Mouse (Mus musculus) midbrain, embryonic 14.5 days (tissue): ENCODE data around the gene Fndc3b. TPM values are rescaled to one million over a fixed set of nuclear protein-coding genes. Genes with fewer than 3 reads are reported as not detected.

Source experiments
- ATAC-seq: fragments of 200-750 bp; cut with Nextera tagmentation; 2 replicates; pipeline ENCODE4 v1.8.0; 2017; ENCODE audit warnings: moderate number of reproducible peaks, moderate library complexity; ENCODE audit not compliant: low FRiP score, low TSS enrichment
- DNase-seq: peaks from one replicate; pipeline ENCODE4 v3.0.0-alpha.2; 2015
- H3K27ac ChIP-seq: fragments of 300-500 bp; sonication (generic); replicated peaks from 2 replicates; pipeline ENCODE4 v1.5.1; 2014; ENCODE audit warnings: mild to moderate bottlenecking, low read depth, low read length, moderate library complexity
- H3K27me3 ChIP-seq: fragments of 300-500 bp; sonication (generic); 2 replicates; pipeline ENCODE4 v1.6.1; 2014; ENCODE audit warnings: low read length, control low read depth, mixed read lengths; ENCODE audit not compliant: control insufficient read depth, insufficient read depth
- H3K36me3 ChIP-seq: fragments of 300-500 bp; sonication (generic); 2 replicates; pipeline ENCODE4 v1.6.1; 2014; ENCODE audit warnings: low read length, control low read depth; ENCODE audit not compliant: control insufficient read depth, insufficient read depth
- H3K4me1 ChIP-seq: fragments of 300-500 bp; sonication (generic); 2 replicates; pipeline ENCODE4 v1.6.1; 2014; ENCODE audit warnings: mild to moderate bottlenecking, antibody characterized with exemption, low read length, control low read depth; ENCODE audit not compliant: control insufficient read depth, insufficient read depth
- H3K4me2 ChIP-seq: fragments of 300-500 bp; sonication (generic); 2 replicates; pipeline ENCODE4 v1.6.1; 2014; ENCODE audit warnings: mild to moderate bottlenecking, low read length, moderate library complexity
- H3K4me3 ChIP-seq: fragments of 300-500 bp; sonication (generic); replicated peaks from 2 replicates; pipeline ENCODE4 v1.5.1; 2014; ENCODE audit warnings: low read depth, low read length
- H3K9ac ChIP-seq: fragments of 300-500 bp; sonication (generic); replicated peaks from 2 replicates; pipeline ENCODE4 v1.6.1; 2014; ENCODE audit warnings: mild to moderate bottlenecking, low read length, moderate library complexity
- H3K9me3 ChIP-seq: fragments of 300-500 bp; sonication (generic); 2 replicates; pipeline ENCODE4 v1.6.1; 2016; ENCODE audit warnings: low read length, control low read depth, mixed read lengths; ENCODE audit not compliant: control insufficient read depth
- WGBS: fragments of 180-500 bp; shearing (Covaris S2); extraction: QIAGEN DNeasy Blood & Tissue Kit; methylation state at CpG from one replicate; pipeline ENCODE4 v1.1.7; 2014; 5-methylcytosine and 5-hydroxymethylcytosine counted together
- polyA plus RNA-seq: library from polyadenylated mRNA; unstranded; fragments of >200 nt; fragmentation: Nextera tagmentation; extraction: Ambion mirVana; gene quantifications from 2 replicates; pipeline ENCODE4 v1.2.1, GENCODE M21; 2014

The Fndc3b gene
- polyA plus RNA-seq, 1 experiment from 2014 or later, result 8.1 TPM

GRCm38 (mm10) chr3:27577349-27578025 lies 133.6 kb downstream of the Fndc3b start:
- H3K4me1 ChIP-seq, result 0 out of 2 replicates have a peak, but pooled peaks cover 5% of the 10 kb centered on the region
- H3K4me3 ChIP-seq, result no peak overlapping the region
- ATAC-seq (no peak), DNase-seq (no peak)
- H3K9ac ChIP-seq, result no peak overlapping the region
- H3K9me3 ChIP-seq, result no peaks in the 10 kb centered on the region
- 92% methylated on average over 10 of the region's 10 CpGs for WGBS
- no peaks in the 10 kb centered on the region for H3K27me3 ChIP-seq
- no peak overlapping the region for H3K27ac ChIP-seq
- H3K36me3 ChIP-seq, result no peaks in the 10 kb centered on the region
- no peak overlapping the region for H3K4me2 ChIP-seq

DNA sequence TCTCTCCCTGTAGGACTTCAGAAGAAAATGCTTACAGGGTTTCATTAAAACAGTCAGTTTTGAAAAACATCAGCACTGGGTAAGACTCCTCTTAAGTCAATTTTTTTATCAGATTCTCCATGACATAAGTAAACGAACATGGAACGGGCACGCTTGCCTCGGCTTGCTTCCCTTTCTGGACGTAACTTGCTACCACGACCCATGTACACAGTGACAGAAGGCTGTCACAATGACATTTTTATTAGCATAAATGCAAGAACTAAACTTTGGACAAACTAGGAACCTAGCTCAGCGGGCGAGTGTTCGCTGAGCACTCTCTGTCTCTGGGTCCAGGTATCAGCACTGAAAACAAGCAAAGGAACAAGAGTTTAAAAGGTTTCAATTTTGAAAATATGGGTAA lies 136.9 kb downstream of the Fndc3b start:
- Histone ChIP-seq H3K36me3 (no peaks in the 10 kb centered on the region), H3K27me3 (no peaks in the 10 kb centered on the region), H3K9me3 (no peaks in the 10 kb centered on the region), H3K9ac (no peak overlapping the region), H3K4me3 (no peak overlapping the region), H3K4me1 (0 out of 2 replicates have a peak, but pooled peaks cover 5% of the 10 kb centered on the region), H3K27ac (no peak overlapping the region), H3K4me2 (no peak overlapping the region)
- ATAC-seq (no peak), DNase-seq (no peak)
- WGBS, result 86% methylated on average over 9 of the region's 9 CpGs

DNA sequence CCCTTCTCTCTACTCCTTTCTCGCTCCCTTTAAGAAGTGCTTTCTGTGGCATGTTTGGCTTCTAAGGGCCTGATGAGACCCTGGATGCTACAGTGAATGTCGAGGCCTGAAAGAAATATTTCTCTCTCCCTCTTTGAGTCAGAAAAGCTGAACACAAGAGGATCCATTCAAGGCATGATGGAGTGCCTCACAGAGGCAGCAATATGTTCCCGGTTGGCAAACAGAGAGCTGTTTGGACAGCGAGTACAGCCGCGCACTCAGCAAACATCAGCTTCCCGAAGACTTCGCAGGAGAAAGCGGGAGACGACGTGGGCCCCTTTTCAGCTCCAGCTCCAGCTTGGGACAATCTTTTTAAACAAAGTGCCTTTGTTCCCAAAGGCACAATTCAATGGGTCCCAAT lies 137.6 kb downstream of the Fndc3b start:
- DNase-seq, result peak; percentile 64
- Histone ChIP-seq H3K9me3 (no peaks in the 10 kb centered on the region), H3K4me1 (0 out of 2 replicates have a peak, but pooled peaks cover 5% of the 10 kb centered on the region), H3K9ac (no peak overlapping the region), H3K4me3 (no peak overlapping the region), H3K4me2 (no peak overlapping the region), H3K27me3 (no peaks in the 10 kb centered on the region), H3K27ac (peak overlapping the region; percentile 53), H3K36me3 (no peaks in the 10 kb centered on the region)
- no peak for ATAC-seq
- 36% methylated on average over 11 of the region's 11 CpGs for WGBS

DNA sequence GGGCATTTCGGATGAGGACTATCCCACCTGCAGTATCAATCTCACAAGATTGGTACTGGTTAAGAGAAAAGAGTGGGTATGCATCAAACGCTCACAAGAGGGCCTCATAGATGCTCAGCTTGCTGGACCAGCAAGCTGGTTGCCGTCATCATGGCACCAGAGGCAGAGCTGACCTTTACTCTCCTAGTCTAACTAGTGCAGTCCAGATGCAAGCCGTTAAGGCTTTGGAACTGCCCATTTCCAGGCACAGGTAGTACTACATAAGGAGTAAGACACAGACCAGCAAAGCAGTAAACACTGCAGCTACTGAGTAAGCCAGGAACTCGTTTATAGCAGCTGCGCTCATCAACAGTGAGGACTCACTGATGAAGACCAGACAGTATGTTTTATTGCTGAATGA lies 138.8 kb downstream of the Fndc3b start:
- Histone ChIP-seq H3K27me3 (no peaks in the 10 kb centered on the region), H3K4me2 (no peak overlapping the region), H3K4me3 (no peak overlapping the region), H3K4me1 (0 out of 2 replicates have a peak, but pooled peaks cover 5% of the 10 kb centered on the region), H3K36me3 (no peaks in the 10 kb centered on the region), H3K9ac (no peak overlapping the region), H3K9me3 (no peaks in the 10 kb centered on the region), H3K27ac (peak overlapping the region; percentile 26; the same call in 1 of the 2 replicates)
- DNase-seq (peak; percentile 38), ATAC-seq (no peak)
- WGBS, result 73% methylated on average over 6 of the region's 6 CpGs

DNA sequence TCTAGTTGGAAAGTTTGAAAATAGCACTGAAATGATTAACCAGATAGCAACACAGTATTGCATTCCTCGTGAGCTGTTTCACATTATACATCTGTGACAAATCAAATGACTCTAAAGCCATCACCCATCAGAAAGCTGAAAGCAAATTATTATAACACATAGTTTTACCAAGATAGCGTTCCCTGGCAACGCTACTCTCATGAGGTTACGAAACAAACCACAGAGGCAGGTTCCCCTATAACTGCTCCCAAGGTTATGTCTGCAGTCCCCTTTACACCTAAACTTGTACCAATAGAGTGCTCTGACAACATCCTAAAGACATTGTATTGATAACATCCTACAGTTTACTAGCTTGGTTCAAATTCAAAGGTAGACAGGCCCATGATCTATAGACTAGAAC lies 145.8 kb downstream of the Fndc3b start:
- Histone ChIP-seq H3K27ac (no peak overlapping the region), H3K4me3 (no peak overlapping the region), H3K4me2 (no peak overlapping the region), H3K36me3 (no peaks in the 10 kb centered on the region), H3K9me3 (no peaks in the 10 kb centered on the region), H3K27me3 (no peaks in the 10 kb centered on the region), H3K9ac (no peak overlapping the region), H3K4me1 (no peaks in the 10 kb centered on the region)
- 95% methylated on average over 4 of the region's 4 CpGs for WGBS
- ATAC-seq, result no peak
- no peak for DNase-seq

DNA sequence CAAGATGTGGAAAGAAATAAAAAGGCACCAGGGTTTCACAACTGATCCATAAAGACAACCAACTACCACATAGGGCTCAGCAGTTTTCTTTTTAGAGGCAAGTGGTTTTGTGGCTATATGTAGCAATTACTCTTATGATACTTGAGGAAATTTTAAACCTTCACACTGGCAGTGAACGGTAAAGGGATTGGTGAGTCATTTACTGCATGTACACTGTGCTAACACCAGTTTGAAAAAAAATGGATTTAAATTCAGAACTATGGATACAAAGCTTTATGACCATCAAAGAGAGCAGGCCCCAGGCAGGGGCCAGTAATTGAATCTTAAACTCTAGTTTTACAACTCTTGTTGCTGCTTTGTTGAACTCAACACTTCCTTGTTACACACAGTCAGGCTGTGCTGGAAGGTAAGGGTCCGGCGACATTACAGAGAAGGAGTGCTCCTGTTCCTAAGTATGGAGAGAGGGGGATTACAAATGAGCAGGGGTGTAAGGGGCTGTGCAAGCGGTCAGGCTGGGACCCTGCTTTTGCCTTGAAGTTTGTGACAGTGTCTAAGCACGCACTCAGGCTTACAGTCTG lies 148.0 kb downstream of the Fndc3b start:
- no peak overlapping the region for H3K27ac ChIP-seq
- H3K4me2 ChIP-seq, result no peak overlapping the region
- no peaks in the 10 kb centered on the region for H3K4me1 ChIP-seq
- no peak overlapping the region for H3K4me3 ChIP-seq
- WGBS, result 95% methylated on average over 5 of the region's 5 CpGs
- H3K9me3 ChIP-seq, result no peaks in the 10 kb centered on the region
- H3K27me3 ChIP-seq, result no peaks in the 10 kb centered on the region
- no peak for DNase-seq
- ATAC-seq, result no peak
- H3K9ac ChIP-seq, result no peak overlapping the region
- H3K36me3 ChIP-seq, result no peaks in the 10 kb centered on the region

DNA sequence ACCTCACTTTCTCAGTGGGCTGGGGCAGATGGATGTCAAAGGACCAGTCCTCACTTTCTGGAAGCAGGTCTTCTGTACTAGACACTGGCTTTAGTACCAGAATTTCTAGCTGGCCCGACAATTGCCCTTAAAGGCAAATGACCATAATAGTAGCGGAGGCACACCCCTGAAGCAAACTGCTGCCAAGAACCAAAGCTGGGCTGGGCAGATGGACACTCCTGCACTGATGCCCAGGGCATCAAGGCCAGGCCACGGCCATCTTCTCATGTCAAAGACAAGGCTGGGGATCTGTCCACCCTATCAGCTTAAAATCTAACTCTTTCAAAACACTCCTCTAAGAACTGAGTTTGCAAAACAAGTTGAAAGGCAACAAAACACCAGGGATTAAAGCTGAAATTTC lies 148.6 kb downstream of the Fndc3b start:
- no peaks in the 10 kb centered on the region for H3K27me3 ChIP-seq
- no peak for DNase-seq
- H3K36me3 ChIP-seq, result no peaks in the 10 kb centered on the region
- no peak overlapping the region for H3K4me2 ChIP-seq
- 92% methylated on average over 3 of the region's 3 CpGs for whole genome bisulfite sequencing
- ATAC-seq, result no peak
- H3K9ac ChIP-seq, result no peak overlapping the region
- no peak overlapping the region for H3K27ac ChIP-seq
- H3K4me3 ChIP-seq, result no peak overlapping the region
- no peaks in the 10 kb centered on the region for H3K4me1 ChIP-seq
- no peaks in the 10 kb centered on the region for H3K9me3 ChIP-seq

DNA sequence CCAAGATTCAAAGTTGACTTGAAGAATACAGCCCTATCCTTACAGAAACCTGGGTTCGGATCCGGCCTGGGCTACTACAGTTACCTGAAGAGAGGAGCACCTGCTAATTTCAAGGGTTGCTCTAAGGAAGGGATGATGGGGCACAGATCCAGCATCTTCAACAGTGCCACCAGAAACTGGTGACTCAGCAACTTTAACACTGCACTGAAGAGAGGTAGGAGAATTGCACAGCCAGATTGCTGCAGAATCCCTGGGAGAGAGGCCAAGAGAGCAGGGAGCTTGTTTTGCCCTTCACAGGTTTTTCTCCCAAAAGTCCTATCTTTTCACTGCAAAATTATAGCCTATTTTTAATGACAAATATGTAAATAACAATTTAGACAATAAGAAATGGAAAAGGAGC lies 149.2 kb downstream of the Fndc3b start:
- no peak for ATAC-seq
- whole genome bisulfite sequencing, result 98% methylated on average over 2 of the region's 2 CpGs
- Histone ChIP-seq H3K9me3 (no peaks in the 10 kb centered on the region), H3K4me3 (no peak overlapping the region), H3K4me1 (no peaks in the 10 kb centered on the region), H3K36me3 (no peaks in the 10 kb centered on the region), H3K27ac (no peak overlapping the region), H3K27me3 (no peaks in the 10 kb centered on the region), H3K9ac (no peak overlapping the region), H3K4me2 (no peak overlapping the region)
- no peak for DNase-seq

DNA sequence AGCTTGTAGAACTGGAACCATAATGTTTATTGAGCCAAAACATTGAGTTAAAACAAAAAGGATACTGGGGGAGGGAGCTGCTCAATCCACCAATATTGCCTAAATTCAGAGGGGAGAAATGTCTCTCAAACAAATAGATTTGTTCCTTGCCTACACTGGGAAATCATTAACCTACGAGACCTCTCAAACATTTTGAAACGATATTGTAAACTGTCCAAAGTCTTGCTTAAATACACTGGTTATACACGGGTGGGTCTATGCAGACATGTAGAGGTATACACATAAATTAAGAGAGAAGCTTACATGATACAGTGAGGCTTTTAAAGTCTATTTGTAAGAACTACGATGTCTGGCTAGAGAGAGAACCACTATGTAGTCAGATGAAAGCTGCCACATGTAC lies 151.8 kb downstream of the Fndc3b start:
- Histone ChIP-seq H3K9me3 (no peaks in the 10 kb centered on the region), H3K4me3 (no peak overlapping the region), H3K27me3 (no peaks in the 10 kb centered on the region), H3K27ac (no peak overlapping the region), H3K36me3 (no peaks in the 10 kb centered on the region), H3K4me1 (no peaks in the 10 kb centered on the region), H3K4me2 (no peak overlapping the region), H3K9ac (no peak overlapping the region)
- DNase-seq, result no peak
- no peak for ATAC-seq
- WGBS, result 94% methylated on average over 4 of the region's 4 CpGs
